Mouse (Mus musculus): ENCODE measurements around the gene Fanci. TPM values are rescaled to one million over a fixed set of nuclear protein-coding genes. Genes with fewer than 3 reads are reported as not detected.

Fanci gene
- polyA plus RNA-seq, 1 experiment from 2014 or later, result 3.1 TPM

GRCm38 (mm10) chr7:79392860-79393513, 1.3 kb downstream of the Fanci start:
- Histone ChIP-seq H3K36me3 (ENCODE audit: insufficient read depth, low read length) (no peaks in the 10 kb centered on the region), H3K9ac (ENCODE audit: low read depth, low read length) (no peak overlapping the region), H3K4me3 (replicated peaks; ENCODE audit: low read depth, low read length) (peak overlapping the region; percentile 66), H3K27me3 (ENCODE audit: insufficient read depth, low read length) (no peaks in the 10 kb centered on the region), H3K27ac (no peak overlapping the region), H3K9me3 (replicated peaks; ENCODE audit: low read length) (no peaks in the 10 kb centered on the region), H3K4me2 (ENCODE audit: low read length) (peak overlapping the region; percentile 93), H3K4me1 (replicated peaks; ENCODE audit: insufficient read depth, low read length) (0 out of 2 replicates have a peak, but pooled peaks cover 3% of the 10 kb centered on the region)
- 50% methylated on average over 9 of the region's 9 CpGs for WGBS
- ATAC-seq (replicated peaks; ENCODE audit: low FRiP score, low read depth) (no peak), DNase-seq (ENCODE audit: low spot score) (peak; percentile 16)
- peak; percentile 51 for TF ChIP-seq CTCF (IDR thresholded peaks at IDR 0.05; ENCODE audit: low read depth)

DNA sequence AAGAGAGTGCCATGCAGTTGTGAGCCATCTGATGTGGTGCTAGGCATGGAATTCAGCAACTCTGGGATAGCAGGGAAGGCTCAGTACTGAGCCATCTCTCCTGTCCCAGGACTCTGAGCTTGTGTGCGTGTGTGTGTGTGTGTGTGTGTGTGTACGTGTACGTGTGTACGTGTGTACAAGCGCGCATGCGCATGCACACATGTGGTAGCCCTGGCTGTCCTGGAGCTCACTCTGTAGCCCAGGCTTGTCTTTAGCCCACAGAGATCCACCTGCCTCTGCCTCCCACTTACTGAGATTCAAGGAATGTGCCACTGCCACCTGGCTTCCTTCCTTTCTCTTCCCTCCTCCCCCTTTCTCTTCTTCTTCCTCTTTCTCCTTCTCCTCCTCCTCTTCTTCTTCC, 2.2 kb downstream of the Fanci start:
- H3K27ac ChIP-seq, result no peak overlapping the region
- DNase-seq (ENCODE audit: low spot score), result no peak
- no peaks in the 10 kb centered on the region for H3K9me3 ChIP-seq (replicated peaks; ENCODE audit: low read length)
- no peak for ATAC-seq (replicated peaks; ENCODE audit: low FRiP score, low read depth)
- WGBS, result 95% methylated on average over 7 of the region's 7 CpGs
- no peak overlapping the region for H3K4me3 ChIP-seq (replicated peaks; ENCODE audit: low read depth, low read length)
- TF ChIP-seq CTCF (IDR thresholded peaks at IDR 0.05; ENCODE audit: low read depth), result no peak
- no peaks in the 10 kb centered on the region for H3K27me3 ChIP-seq (ENCODE audit: insufficient read depth, low read length)
- H3K36me3 ChIP-seq (ENCODE audit: insufficient read depth, low read length), result no peaks in the 10 kb centered on the region
- no peak overlapping the region for H3K4me2 ChIP-seq (ENCODE audit: low read length)
- H3K9ac ChIP-seq (ENCODE audit: low read depth, low read length), result no peak overlapping the region
- H3K4me1 ChIP-seq (replicated peaks; ENCODE audit: insufficient read depth, low read length), result 0 out of 2 replicates have a peak, but pooled peaks cover 3% of the 10 kb centered on the region

DNA sequence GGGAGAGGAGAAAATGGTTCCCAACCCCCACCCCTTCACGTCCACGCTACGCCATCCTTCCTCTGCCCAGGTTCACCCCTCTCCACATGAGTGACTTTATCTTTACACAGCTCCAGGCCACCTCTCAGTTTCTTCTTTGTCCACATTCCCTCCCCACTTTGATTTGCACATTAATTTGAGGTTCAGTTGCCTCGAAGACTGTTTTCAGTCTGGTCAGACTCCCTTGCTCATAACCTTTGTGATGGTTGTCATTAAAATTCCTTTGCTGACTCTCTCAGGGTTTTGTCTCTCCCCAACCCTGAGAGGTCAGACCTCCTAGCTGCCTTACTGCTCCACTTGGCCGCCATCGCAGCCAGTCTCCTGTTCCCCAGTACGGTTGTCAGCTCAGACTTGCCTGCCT, 2.9 kb downstream of the Fanci start:
- no peaks in the 10 kb centered on the region for H3K9me3 ChIP-seq (replicated peaks; ENCODE audit: low read length)
- WGBS, result 54% methylated on average over 7 of the region's 7 CpGs
- no peak overlapping the region for H3K4me3 ChIP-seq (replicated peaks; ENCODE audit: low read depth, low read length)
- H3K27me3 ChIP-seq (ENCODE audit: insufficient read depth, low read length), result no peaks in the 10 kb centered on the region
- H3K4me2 ChIP-seq (ENCODE audit: low read length), result no peak overlapping the region
- no peak for DNase-seq (ENCODE audit: low spot score)
- no peak overlapping the region for H3K9ac ChIP-seq (ENCODE audit: low read depth, low read length)
- ATAC-seq (replicated peaks; ENCODE audit: low FRiP score, low read depth), result no peak
- H3K4me1 ChIP-seq (replicated peaks; ENCODE audit: insufficient read depth, low read length), result 0 out of 2 replicates have a peak, but pooled peaks cover 3% of the 10 kb centered on the region
- H3K27ac ChIP-seq, result no peak overlapping the region
- TF ChIP-seq CTCF (IDR thresholded peaks at IDR 0.05; ENCODE audit: low read depth), result no peak
- H3K36me3 ChIP-seq (ENCODE audit: insufficient read depth, low read length), result no peaks in the 10 kb centered on the region

DNA sequence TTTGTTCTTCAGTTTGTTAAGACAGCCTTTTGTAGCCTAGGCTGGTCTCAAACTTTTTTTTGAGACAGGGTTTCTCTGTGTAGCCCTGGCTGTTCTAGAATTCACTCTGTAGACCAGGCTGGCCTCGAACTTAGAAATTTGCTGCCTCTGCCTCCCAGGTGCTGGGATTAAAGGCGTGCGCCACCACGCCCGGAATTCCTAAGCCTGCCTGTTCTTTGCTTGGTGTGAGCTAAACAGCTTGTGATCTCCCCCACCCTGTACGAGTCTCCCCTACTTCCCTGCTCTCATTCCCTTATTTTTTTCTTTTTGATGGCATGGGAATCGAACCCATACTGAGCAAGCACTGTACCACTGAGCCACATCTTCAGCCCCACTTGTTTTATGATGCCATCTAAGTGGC, 3.5 kb downstream of the Fanci start:
- DNase-seq (ENCODE audit: low spot score), result no peak
- whole genome bisulfite sequencing, result 87% methylated on average over 7 of the region's 7 CpGs

GRCm38 (mm10) chr7:79397446-79397963, 5.8 kb downstream of the Fanci start:
- Histone ChIP-seq H3K4me2 (ENCODE audit: low read length) (no peak overlapping the region), H3K36me3 (ENCODE audit: insufficient read depth, low read length) (no peaks in the 10 kb centered on the region), H3K9ac (ENCODE audit: low read depth, low read length) (0 out of 2 replicates have a peak overlapping the region, but pooled peaks have one; percentile 24), H3K4me1 (replicated peaks; ENCODE audit: insufficient read depth, low read length) (0 out of 2 replicates have a peak, but pooled peaks cover 3% of the 10 kb centered on the region), H3K9me3 (replicated peaks; ENCODE audit: low read length) (no peaks in the 10 kb centered on the region), H3K27ac (no peak overlapping the region), H3K27me3 (ENCODE audit: insufficient read depth, low read length) (no peaks in the 10 kb centered on the region), H3K4me3 (replicated peaks; ENCODE audit: low read depth, low read length) (no peak overlapping the region)
- peak; percentile 50 for DNase-seq (ENCODE audit: low spot score)
- WGBS, result 41% methylated on average over 10 of the region's 10 CpGs
- TF ChIP-seq CTCF (IDR thresholded peaks at IDR 0.05; ENCODE audit: low read depth), result no peak
- ATAC-seq (replicated peaks; ENCODE audit: low FRiP score, low read depth), result no peak

More for the DNA sequence above, 3.5 kb downstream of the Fanci start:
- no peak overlapping the region for H3K4me3 ChIP-seq (replicated peaks; ENCODE audit: low read depth, low read length)
- no peaks in the 10 kb centered on the region for H3K9me3 ChIP-seq (replicated peaks; ENCODE audit: low read length)
- no peaks in the 10 kb centered on the region for H3K27me3 ChIP-seq (ENCODE audit: insufficient read depth, low read length)
- TF ChIP-seq CTCF (IDR thresholded peaks at IDR 0.05; ENCODE audit: low read depth), result no peak
- H3K36me3 ChIP-seq (ENCODE audit: insufficient read depth, low read length), result no peaks in the 10 kb centered on the region
- no peak overlapping the region for H3K9ac ChIP-seq (ENCODE audit: low read depth, low read length)
- H3K4me1 ChIP-seq (replicated peaks; ENCODE audit: insufficient read depth, low read length), result 0 out of 2 replicates have a peak, but pooled peaks cover 3% of the 10 kb centered on the region
- ATAC-seq (replicated peaks; ENCODE audit: low FRiP score, low read depth), result no peak
- no peak overlapping the region for H3K4me2 ChIP-seq (ENCODE audit: low read length)
- no peak overlapping the region for H3K27ac ChIP-seq

DNA sequence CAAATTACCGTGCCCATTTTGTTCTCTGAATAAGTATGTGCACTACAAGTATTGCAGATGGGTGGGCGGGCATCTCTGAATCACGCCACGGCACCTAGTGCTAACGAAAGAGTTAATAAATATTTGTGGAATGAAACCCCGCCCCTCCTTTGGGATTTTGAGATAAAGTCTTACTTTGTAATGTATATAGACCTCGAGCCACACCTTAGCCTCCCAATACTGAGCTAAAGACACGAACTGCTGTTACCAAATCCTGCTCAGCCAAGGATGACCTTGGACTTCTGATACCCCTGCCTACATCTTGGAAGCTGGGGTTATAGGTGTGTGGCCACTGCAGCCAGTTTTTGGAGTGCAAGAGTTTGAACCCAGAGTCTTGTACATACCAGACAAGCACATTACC, 6.7 kb downstream of the Fanci start:
- no peak overlapping the region for H3K9ac ChIP-seq (ENCODE audit: low read depth, low read length)
- TF ChIP-seq CTCF (IDR thresholded peaks at IDR 0.05; ENCODE audit: low read depth), result no peak
- H3K9me3 ChIP-seq (replicated peaks; ENCODE audit: low read length), result no peaks in the 10 kb centered on the region
- no peaks in the 10 kb centered on the region for H3K27me3 ChIP-seq (ENCODE audit: insufficient read depth, low read length)
- no peak overlapping the region for H3K4me3 ChIP-seq (replicated peaks; ENCODE audit: low read depth, low read length)
- no peaks in the 10 kb centered on the region for H3K36me3 ChIP-seq (ENCODE audit: insufficient read depth, low read length)
- no peak overlapping the region for H3K4me2 ChIP-seq (ENCODE audit: low read length)
- no peak for ATAC-seq (replicated peaks; ENCODE audit: low FRiP score, low read depth)
- 77% methylated on average over 8 of the region's 8 CpGs for WGBS
- H3K27ac ChIP-seq, result no peak overlapping the region
- H3K4me1 ChIP-seq (replicated peaks; ENCODE audit: insufficient read depth, low read length), result no peaks in the 10 kb centered on the region
- no peak for DNase-seq (ENCODE audit: low spot score)
